Mouse (Mus musculus) embryo, embryonic 10 days (tissue): ENCODE data around the gene Gm49373.
"Not testable (repeated sequence)": the region's sequence is repeated elsewhere in the genome, so short reads cannot be mapped to it uniquely, and the experiment has no call there.

Experiments
- DNase-seq: peaks from one replicate; pipeline ENCODE4 v3.0.0-alpha.2; 2015; ENCODE audit warnings: low spot score

The Gm49373 gene

DNA sequence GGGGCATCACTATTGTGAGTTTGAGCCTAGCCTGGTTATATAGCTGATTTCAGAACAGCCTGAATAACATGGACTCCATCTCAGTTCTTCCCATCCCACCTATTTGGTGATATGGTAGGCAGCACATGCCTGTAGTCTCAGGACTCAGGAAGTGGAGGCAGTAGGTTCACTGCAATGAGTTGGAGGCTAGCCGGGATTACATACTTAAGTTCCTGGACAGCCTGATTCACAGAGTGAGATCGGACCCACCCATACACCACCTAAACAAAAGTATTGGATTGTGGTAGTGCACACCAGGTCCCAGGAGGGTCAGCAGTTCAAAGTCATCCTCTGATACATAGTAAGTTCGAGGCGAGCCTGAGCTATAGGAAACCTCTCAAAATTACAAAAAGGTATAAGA is 255 bp downstream of the Gm49373 start:
- DNase-seq: peak; percentile 9

DNA sequence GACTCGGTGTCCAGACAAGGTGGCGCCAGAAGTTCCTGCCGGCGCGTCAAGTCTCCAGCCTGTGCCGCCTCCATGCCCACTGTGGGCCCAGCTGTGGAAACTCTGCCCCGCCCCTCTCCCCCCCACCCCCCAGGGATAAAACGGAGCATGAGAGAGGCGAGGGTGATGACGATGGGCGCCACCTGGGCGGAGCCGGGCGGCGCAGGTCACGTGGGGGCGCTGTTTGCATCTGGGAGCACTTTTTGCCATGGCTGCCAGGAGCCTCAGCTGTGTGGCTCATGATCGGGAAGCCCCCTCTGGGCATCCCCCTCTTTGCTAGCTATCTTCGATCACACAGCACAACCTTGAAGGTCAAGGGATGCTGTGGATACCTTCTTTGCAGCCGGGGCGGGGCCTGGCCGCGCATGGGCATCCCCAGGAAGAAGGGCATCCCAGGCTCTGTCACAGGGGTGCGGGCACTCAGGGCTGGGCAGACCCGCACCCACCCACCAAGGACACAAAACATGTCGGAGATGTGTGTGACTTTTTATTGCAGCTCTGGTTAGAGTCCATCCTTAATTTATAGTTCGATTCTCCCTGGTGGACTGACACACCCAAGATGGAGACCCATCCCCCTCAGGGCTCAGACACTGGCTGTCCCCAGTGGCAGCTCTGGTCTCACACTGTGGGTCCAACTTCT is 5.8 kb downstream of the Gm49373 start, which contains the start of gene Zglp1:
Zglp1 (minus strand) TSS at position 88 of the 679 bp plus-strand sequence.
- DNase-seq: no peak

DNA sequence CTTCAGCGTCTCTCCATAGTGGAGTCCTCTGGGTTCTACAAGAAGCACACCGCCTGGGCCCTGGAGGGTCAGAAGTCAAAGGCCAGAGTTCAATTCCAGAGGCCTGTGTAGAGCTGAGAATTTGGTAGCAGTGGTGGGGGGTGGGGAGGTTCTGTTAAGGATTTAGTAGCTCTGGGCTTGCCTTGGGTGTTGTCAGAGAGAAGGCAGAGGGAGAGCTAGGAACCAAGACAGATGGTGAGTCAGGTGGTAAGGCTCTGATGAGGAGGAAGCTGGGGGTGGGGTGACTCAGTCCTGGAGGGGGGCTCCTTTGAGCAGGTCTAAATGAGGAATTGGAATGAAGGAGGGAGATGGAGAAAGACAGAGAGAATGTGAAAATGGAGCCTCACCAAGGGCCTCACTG is 10.0 kb downstream of the Gm49373 start:
- no peak for DNase-seq

DNA sequence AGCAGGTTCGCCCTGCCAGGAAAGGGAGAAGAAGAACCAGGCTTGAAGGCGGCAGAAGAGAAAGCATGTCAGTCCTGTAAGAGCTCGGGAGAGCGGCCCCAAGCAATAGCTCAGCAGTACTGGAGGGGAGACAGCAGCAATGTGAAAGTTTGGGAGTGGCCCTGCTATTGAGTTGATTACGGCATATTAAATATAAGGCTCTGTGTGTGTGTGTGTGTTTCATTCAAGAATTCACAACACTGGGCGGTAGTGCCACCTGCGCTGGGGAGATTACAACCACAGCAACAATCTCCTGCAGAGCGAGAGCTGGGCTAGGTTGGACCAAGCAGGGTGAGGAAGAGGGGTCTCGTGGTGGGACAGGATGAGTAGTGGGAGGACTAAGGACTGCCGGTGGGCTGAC is 21.3 kb downstream of the Gm49373 start:
- no peak for DNase-seq

DNA sequence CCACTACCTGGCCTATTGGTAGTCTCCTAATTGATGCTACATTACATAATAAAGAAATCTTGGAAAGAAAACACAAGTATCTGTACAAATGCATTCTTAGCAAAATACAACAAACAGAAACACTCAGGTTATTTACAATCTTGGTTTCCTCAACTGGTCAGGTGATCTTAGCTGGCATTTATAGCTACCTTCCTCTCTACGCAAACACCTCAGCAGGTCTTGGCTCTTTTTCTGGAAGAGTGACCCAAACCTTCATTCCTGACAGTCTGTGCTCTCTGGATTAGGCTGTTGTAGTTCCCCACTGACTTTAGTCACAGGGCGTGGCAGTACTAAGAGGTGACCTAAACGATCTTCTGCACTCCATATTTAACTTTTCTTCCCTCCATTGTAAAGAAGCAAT is 27.7 kb downstream of the Gm49373 start:
- DNase-seq: no peak

DNA sequence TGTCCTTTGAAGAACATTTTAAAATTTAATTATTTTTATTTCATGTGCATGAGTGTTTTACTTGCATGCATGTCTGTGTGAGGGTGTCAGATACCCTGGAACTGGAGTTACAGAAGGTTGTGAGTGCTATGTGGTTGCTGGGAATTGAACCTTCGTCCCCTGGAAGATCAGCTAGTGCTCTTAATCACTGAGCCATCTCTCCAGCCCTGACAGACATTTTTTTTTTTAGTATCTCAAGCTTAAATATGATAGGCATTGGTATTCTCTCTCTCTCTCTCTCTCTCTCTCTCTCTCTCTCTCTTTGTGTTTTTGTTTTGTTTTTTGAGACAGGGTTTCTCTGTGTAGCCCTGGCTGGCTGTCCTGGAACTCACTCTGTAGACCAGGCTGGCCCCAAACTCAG is 28.1 kb downstream of the Gm49373 start:
- not testable (repeated sequence) for DNase-seq

DNA sequence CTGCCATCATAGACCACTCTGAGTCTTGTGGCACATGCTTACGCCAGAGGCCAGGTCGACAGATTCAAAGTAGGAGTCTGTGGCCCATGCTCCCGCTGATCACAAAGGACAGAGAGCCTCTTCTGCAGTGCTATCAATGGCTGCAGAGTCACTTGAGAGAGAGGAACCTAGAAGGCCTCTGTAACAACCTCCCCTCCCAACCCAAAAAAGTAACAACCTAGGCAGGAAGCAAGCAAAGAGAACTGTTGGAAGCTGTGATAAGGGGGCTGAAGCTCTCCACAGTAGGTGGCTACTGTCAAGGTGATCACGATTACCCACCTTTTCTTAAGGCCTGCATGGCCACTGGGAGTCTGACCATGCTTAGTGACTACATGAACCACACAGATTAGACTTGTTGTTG is 29.3 kb downstream of the Gm49373 start:
- no peak for DNase-seq

DNA sequence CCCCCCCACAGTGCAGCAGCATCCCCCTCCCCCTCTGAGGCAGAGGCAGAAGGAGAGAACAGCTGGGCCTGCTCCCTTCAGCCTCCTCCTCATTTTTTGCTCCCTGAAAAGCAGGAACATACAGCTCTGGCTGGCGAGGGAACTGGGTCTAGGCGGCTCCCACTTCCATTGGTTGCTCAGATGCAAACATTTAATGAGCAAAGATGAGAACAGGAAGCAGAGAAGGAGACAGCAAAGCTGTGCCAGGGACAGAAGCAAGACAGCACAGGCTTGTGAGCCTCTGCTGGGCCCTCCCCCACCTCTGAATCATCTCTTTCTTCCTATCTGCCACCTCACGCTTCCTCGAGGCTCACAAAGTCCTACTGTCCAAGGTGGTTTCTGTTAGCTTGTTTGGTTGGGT is 31.6 kb downstream of the Gm49373 start:
- DNase-seq: no peak

DNA sequence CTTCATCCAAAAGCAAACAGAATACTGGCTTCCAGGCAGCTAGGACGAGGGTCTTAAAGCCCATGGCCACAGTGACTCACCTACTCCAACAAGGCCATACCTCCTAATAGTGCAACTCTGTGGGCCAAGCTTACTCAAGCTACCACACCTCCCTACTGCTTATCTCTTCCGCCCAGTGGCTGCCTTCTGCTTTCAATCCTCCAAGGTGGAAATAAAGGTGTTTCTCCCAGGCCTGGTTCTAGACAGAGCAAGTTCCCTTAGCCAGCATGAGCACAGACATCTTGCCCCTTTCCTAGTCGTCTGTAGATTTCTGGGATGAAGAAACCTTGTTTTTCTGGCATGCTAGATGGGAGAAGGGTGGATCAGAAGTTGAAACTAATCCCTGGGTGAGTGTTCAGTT is 33.1 kb downstream of the Gm49373 start:
- DNase-seq: no peak

DNA sequence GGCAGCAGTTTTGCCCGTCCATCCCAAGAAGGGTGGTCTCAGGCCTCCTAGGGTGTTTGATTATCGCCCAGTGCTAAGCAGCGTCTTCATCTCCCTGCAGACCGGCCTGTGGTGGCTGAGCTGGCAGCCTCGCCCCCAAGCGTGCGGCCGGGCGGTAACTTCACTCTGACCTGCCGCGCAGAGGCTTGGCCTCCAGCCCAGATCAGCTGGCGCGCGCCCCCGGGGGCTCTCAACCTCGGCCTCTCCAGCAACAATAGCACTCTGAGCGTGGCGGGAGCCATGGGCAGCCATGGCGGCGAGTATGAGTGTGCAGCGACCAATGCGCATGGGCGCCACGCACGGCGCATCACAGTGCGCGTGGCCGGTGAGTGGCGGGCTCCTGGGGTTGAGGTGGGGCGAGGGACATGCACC is 35.4 kb downstream of the Gm49373 start:
- DNase-seq: no peak

DNA sequence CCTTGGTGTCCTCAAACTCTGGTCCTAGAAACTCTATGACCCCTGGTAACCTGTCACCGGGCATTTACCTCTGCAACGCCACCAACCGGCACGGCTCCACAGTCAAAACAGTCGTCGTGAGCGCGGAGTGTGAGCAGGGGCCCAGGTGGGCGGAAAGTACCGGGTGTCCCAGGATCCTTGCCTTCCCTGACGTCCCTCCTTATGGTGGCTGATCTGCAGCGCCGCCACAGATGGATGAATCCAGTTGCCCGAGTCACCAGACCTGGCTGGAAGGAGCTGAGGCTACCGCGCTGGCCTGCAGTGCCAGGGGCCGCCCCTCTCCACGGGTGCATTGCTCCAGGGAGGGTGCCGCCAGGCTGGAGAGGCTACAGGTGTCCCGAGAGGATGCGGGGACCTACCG is 36.2 kb downstream of the Gm49373 start:
- no peak for DNase-seq

DNA sequence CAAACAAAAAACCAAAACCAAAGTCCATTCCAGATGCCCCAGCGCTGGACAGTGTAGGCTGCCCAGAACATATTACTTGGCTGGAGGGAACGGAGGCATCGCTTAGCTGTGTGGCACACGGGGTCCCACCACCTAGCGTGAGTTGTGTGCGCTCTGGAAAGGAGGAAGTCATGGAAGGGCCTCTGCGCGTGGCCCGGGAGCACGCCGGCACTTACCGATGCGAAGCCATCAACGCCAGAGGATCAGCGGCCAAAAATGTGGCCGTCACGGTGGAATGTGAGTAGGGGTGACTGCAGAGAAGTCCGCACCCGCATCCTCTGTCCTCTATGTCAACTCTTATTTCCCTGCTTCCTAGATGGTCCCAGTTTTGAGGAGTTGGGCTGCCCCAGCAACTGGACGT is 36.7 kb downstream of the Gm49373 start:
- DNase-seq: no peak

DNA sequence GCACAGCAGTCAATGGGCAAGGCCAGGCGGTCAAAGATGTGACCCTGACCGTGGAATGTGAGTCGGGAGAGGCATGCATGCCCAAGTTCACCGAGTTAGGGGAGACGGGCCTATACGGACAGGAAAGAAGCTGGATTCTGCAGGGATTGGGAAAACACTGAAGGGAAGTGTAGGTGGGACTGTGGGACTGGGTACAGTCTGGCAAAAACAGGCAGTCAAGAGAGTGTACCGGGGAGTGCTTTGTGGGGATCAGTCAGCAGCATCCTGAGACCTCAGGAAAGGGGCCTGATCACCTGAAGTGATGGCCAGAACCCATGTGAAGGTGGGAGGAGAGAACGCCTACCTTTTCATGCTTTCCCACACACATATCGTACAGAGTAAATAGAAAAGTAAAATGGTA is 37.3 kb downstream of the Gm49373 start:
- no peak for DNase-seq

DNA sequence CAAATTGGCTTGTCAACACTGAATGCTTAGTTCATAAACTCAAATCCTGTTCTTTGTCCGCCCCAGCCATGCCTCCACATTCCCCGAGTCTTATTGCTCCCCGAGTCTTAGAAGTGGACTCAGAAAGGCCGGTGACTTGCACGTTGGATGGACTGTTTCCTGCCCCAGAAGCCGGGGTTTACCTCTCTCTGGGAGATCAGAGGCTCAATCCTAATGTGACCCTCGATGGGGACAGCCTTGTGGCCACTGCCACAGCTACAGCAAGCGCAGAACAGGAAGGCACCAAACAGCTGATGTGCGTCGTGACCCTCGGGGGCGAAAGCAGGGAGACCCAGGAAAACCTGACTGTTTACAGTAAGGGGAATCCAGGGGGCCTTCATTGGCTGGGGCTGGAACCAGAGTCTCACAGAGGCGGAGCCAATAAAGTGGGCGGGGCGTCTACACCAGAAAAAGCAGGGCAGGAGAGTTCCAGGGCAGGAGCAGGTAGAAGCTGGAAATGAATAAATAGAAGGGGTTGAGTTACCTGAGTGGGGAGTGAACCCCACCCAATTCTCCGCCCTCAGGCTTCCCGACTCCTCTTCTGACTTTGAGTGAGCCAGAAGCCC is 38.3 kb downstream of the Gm49373 start:
- no peak for DNase-seq

DNA sequence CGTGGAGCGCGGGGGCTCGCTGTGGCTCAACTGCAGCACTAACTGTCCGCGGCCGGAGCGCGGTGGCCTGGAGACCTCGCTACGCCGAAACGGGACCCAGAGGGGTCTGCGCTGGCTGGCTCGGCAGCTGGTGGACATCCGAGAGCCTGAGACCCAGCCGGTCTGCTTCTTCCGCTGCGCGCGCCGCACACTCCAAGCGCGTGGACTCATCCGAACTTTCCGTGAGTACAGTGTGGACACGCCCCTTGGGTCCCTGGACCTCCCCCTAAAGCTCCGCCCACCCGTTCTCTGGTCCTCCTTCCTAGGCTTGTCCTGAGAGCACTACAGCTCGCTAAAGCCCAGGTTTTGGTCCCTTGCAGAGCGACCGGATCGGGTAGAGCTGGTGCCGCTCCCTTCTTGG is 39.8 kb downstream of the Gm49373 start:
- DNase-seq: peak; percentile 89

DNA sequence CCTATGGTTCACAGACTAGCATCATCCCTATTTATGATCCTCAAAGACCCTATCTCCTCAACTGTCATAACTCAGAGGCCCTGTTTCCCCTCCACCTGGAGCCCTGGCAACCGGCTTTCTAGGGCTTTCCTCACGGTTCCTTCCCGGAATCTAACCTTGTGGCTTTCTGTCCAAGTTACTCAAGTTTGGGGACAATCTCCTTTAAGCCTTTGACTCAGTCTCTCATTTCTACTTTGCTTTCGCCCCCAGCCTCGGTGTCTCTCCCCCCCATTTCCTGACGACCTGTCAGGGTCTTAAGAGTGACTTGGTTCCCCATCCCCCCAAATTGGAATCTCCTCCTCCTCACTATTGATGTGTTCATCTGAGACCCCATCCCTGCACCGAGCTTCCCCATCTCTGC is 40.4 kb downstream of the Gm49373 start:
- no peak for DNase-seq

DNA sequence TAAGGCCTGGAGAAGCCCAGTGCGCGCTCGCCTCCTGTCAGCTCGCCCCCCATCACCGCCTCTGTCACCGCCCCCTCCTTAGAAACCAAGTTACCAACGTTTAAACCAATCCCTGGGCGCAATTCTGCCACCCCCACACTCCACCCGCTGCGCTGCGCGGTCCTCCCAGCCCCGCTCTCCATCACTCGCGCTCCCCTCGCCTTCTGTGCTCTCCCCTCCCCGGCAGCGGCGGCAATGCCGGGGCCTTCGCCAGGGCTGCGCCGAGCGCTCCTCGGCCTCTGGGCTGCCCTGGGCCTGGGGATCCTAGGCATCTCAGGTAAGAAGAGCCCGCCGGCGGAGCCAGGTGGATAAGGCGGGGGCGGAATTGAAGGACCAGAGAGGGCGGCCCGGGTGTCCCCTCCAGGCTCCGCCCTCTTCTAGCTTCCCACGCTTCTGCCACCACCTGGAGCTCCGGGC is 41.0 kb downstream of the Gm49373 start, which contains the start of gene Icam5:
Icam5 (plus strand) TSS at position 178 of the 456 bp plus-strand sequence.
- DNase-seq: no peak

DNA sequence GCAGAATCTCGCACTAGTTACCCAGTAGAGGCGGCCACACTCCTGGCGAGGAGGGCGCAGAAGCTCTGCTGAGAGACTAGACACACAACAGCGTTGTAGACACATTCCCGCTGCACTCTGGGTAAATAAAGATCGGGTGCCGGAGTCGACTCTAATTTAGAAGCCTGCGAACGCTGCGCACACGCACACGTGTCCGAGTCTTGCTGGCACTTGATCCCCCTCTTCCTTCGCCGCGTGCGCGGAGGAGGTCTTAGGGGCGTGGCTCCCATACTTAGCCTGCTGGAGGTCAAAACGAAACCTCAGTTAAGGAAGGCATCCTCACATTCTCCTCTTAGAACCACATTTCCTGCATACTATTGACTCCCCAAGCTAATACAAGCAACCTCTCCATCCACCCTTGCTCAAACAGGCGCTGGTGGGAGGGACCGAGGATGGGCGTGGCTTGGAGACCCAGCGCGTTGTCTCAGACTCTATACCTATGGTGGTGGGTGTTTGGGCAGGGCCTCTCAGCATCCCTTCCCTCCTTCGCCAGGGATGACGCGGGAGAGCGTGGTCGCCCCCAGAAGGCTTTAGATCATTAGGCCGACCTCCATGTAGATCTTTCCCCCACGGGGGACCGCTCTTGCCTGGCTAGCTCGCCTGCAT is 41.5 kb downstream of the Gm49373 start:
- peak; percentile 60 for DNase-seq

DNA sequence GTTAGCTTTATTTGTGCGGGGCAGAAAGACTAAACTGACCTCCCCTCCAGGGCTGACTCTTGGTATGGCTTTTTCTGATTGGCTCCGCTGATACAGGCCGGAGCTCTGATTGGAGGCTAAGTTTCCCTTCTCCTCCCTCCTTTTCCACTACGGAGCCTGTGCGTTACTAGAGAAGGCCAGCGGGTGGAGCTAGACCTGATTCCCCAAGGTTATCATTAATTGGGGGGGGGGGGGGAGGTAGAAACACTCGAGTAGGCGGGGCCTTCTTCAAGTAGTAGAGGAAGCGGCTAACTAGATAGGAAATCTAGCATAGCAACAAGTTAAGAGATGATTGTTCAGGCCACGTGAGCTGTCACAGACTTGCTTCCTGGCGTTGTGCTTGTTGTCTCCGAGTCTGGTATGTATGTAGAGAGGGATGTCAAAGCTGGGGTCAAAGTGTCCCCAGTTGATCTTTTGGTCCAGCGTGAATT is 42.1 kb downstream of the Gm49373 start:
- DNase-seq: peak; percentile 94

DNA sequence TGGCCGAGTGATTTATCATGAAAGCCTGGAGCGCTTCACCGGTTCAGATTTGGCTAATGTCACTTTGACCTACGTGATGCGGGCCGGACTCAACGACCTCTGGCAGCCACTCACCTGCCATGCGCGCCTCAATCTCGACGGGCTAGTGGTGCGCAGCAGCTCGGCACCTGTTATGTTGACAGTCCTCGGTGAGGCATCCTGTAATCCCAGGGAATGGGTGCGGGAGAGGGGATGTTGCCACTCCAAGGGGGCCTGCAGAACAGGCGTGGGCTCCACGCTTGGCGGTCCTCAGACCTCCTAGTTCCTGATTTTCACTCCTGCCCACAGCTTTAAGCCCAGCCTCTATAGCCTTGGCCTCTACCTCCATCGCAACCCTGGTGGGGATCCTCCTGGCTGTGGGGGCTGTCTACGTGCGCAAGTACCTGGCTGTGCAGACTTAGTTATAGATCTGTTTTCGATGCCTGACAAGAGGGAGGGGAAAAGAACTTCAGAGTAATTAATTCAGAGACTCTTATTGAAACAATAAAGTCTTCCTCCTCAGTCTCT is 42.8 kb downstream of the Gm49373 start:
- DNase-seq: no peak

DNA sequence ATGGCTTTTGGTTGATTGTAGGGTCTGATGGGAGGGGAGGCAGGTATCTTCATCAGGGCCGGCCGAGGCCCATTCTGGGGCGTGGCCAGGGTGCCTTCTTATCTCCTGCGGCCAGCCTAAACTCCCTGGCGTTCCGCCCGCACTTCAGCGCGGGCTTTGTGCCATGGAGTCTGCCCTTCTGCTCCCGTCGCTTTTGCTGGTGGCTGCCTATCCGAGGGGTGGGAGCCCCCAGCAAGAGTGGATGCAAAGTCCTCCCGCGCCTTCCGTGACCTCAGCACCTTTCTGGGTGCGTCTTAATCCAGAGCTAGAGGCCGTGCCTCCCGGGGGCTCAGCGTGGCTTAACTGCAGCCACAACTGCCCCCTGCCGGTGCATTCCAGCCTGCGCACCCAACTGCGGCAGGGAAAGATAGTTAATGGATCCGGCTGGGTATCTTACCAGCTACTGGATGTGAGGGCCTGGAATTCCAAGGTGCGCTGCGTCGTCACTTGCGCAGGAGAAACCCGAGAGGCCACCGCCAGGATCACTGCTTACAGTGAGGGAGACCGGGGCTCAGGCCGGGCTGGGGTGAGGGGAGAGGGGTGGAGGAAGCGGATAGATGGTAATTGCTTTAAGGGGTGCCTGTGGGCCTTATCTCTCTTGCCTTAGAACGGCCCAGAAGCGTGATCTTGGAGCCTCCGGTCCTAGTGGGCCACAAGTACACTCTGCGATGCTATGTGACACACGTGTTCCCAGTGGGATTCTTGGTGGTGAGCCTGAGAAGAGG is 43.4 kb downstream of the Gm49373 start, which contains the start of gene Icam4:
Icam4 (plus strand) TSS at position 83 of the 764 bp plus-strand sequence.
- peak; percentile 90 for DNase-seq

DNA sequence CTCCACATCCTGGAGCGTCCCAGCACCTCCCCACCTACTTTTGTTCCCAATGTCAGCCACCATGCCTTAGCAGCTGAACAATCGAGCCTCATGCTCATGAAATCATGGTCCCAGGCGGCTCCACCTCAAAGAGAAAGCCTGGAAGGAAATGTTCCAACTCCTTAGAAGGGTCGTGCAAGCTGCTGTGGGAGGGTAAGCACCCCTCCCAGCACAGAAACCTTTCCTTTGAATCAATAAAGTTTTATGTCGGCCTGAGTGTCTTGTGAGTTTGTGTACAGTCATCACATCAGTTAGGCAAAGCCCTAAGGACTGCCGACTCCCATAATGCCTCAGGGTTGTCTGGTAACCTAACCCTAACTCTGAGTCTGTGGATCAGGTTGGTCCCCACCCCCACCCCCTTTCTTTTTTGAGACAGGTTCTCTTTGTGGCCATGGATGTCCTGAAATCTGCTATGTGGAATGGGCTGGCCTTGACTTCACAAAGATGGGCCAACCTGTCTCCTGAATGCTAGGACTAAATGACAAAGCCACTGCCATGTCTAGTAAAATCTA is 44.3 kb downstream of the Gm49373 start:
- no peak for DNase-seq
